Mouse (Mus musculus) layer of hippocampus, adult 9-11 months (tissue): Measurements from ENCODE around the gene Eef1akmt1.

Experiments
- DNase-seq: peaks from one replicate; pipeline ENCODE4 v3.0.0; 2022

Eef1akmt1 gene

DNA sequence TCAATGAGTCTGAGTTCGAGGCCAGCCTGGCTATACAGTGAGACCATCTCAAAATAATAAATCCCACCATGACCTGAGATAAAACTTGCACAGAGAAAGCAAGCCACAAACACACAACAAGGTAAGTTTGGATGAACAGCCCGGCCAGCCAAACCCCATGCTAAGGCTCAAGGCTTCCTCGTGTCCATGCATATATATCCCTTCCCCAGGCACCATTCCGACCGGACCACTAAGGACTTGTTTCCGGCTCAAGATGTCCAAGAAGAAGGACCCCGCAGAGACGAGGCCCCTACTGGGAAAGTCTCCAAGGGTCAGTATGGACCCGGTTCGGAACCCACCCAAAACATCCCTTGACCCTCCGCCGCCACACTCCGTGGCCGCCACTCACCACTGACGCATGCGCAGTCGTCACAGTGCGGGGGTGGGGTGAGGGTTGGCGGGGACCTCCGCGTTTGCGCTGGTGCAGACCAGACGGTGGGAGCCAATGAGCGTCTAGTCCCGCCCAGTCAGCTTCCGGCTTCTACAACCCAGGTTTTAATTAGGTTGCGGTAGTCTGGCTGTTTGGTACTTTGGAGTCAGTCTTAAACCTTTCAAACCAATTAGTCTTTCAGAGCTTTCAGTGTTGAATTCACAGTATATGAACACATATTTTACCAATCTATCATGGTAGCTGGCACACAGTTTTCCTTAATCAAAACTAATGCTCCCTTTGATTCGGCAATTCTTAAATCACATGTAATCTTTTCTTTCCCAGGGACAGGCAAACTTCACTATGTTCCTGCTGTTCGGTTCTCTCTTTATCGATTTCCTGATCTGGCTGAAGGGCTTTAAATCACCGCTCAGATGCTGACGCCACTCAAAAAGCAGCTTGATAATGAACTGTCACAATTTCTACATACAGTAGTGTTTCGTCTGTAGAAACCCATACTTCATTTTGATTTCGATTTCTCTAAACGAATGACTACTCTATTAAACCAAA lies at the start of gene Eef1akmt1:
TSS of gene Eef1akmt1 (minus strand) at position 458 of the 979 bp plus-strand sequence.
- DNase-seq, result peak; percentile 95

DNA sequence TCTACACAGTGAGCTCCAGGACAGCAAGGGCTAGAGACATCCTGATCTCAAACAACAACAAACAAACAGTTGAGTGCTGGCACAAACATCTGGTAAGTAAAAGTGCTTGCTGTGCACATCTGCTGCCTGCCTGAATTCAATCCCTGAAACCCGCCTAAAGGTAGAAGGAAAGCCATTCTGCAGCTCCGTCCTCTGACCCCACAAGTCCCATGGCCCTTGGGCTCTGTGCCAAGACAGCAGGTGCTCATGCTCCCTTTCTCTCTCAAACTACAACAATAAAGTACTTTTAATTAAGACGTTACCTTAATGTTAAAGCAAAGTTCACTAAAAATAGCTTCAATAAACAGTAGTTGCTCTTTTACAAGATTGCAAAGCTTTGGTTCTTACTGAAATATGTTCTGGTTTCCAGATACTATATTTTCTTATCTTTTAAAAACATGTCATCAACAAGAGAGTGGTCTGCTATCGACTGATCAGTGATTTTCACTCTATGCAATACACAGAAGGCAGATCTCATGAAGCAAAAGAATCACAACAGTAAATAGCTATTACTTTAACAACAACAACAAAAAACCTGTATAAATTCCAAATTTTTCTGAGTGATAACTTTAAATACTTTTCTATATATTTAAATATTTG lies 49.3 kb upstream of the Eef1akmt1 start:
- no peak for DNase-seq

DNA sequence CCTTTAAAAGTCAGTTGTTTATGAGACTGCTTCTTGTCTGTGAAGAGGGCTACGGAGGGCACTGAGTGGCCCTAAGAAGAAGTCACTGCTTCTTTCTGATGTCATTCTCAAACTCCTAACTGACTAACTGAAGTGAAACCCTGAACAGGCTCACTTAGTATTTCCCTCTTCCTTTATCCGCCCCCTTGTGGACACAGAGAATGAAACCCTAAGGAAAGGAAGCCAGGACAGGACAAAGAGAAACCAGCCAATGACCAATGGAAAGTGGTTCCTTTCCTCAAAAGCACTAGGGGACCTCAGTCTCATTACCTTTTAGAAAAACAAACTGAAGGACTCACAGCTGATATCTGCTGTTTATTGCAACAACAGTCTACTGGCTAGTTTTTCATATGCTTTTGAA lies 48.1 kb upstream of the Eef1akmt1 start:
- DNase-seq, result peak; percentile 18

DNA sequence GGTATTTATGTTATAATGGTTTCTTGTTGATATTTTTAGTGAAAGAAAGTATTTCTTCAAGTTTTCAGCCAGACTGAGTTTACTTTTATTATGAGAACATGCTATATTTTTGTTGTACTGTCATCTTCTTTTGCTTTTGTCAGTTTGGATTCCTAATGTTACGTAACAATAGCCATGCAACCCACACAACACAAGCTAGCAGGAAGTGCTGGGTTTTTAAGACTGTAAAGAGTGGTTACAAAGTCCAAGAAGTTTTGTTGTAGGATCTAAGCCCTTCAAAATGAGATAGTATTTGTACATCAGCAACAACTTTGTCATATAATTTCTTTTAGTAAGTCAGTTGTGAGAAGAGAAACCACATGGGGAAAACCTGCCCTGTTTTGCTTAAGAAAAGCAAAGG lies 46.3 kb upstream of the Eef1akmt1 start:
- no peak for DNase-seq

DNA sequence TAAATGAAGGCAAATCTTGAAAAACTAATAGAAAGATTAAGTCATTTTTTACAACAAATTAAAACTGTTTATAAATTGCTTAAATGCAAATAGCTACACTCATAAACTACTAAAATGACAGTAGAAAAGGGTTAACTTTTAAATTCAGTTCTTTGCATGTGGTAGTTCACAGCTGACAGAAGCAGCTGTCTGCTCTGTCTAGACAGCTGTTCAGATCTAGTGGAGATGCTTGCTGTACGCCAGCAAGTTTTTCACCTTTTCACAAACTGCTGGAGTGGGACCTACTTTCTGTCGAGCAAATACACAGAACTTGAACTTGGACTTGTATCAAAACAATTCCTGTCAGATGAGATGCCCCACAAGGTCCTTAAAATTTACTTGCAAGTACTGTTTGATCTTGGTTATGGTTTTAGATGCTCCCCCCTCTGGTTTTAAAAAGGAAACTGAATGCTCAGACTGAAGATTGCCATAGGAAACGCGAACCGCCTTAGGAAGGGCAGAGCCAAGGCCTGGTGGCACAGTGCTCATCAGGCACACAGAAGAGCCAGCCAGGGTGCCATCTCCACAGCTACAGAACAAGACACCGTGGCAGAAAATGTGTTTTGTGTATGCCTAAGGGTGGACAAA lies 45.0 kb upstream of the Eef1akmt1 start:
- no peak for DNase-seq

DNA sequence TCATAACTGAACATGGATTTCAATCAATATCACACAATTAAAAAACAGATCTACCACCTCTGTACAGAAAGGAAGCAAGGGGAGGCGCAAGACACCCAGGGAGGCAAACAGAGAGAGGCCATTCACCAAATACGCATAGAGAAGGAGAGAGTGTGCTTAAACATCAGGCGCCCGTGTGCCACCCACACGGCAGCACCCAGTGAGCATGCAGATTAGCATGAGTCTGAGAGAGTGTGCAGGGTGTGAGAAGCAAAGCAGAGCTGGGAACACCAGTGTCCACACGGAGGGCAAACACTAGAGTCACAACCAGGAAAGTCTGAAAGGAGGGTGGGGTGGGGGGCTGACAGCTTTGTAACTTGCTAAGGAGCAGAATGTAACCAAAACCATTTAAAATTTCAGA lies 44.4 kb upstream of the Eef1akmt1 start:
- no peak for DNase-seq

DNA sequence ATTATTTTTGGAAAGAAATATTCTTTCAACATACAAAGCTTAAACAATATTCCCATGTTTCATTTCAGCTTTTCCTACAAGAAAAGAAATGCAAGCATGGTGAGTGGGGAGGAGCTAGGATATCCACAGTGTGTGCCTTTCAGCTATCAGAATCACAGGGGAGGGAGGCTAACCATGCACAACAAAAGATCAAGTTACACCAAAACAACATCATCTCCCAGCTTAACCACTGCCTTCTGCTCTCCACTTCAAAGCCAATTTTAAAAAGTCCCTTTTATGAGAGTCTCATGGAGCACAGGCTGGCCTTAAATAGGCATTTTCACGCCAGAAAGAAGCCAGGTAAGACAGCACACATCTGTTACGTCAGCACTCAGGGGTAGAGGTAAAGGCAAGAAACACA lies 39.6 kb upstream of the Eef1akmt1 start:
- DNase-seq, result no peak

DNA sequence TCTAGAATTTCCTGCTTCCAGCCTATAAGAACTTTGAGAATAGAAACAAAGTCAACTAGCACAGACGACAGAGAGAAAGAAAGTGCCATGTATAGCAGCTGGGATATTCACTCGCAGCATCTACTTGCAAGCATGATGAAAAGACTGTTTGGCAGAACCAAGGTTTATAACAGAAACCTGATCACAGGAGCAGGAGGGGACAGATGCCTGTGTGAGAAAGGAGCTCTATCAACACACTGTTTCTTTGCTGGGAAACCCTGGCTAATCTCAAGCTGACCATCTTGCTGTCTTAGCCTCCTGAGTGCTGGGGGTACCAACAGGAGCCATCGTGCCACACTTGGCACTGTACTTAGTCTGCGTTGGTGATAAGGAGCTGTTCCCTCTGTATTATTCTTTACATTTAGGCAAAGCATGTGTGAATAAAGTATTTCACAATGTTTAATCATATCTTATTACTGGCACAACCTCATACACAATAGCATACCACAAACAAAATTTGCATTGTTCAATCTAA lies 38.5 kb upstream of the Eef1akmt1 start:
- no peak for DNase-seq

DNA sequence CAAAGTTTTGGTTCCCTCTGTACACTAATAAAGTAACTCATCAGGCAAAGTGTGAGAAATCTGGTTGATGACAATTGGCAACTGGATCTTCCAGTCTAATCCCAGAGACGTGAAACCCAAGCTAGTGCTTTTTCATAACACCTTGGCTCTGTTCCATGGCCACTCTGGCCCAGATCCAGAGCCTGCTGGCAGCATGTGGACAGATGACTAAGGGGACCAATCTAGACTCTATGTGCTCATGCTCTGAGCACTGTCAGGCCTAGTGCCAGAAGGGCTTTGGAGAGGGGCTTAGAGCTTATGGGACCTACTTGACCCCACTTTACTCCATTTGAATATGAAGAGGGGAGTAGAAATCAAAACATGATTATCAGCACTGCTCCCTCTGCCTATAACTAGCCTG lies 36.1 kb upstream of the Eef1akmt1 start:
- peak; percentile 82 for DNase-seq

DNA sequence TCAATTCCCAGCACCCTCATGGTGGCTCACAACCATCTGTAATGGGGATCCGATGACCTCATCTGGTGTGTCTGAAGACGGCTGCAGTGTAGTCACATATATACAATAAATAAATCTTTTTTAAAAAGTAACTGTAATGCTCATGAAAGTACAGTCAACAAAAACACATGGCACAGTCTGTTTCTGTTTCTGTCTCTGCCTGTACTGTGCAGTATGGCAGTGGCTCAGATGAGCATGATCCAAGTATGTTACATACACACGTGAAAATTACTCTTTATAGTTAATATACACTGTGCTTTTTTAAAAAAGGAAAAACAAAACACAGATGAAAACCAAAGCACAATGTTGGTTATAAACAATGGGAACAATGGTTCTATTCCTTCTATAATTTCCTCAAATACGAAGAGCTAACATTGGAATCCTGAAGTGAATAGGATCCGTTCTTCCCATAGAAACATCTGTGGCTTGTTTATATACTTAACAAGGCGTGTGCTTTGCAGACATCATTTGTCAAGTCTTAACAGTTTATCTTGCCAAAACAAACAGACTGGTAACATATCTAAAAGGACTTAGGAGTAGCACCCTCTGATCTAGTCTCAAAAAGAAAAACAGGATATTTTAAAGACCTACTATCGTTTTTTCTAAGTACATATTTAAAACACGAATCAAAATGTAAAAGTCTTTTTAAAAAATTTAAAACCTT lies 35.4 kb upstream of the Eef1akmt1 start:
- DNase-seq, result no peak

DNA sequence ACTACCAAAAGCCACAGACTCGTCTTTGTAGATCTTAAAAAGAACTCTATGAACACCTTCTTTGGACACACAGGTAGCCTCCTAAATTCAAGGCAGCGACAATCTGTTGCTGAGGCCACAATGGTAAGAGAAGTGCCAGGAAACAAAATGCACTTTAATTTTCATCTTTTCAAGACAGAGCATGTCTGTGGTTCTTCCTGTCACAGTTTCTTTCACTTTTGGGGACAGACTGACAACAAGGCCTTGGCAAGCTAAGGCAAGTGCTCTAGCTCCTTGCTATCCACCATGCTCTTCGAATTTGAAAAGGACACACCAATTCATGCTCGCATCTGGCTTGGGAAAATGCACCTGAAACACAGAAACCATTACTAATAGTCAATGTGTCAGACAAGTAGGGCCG lies 21.9 kb upstream of the Eef1akmt1 start:
- no peak for DNase-seq

DNA sequence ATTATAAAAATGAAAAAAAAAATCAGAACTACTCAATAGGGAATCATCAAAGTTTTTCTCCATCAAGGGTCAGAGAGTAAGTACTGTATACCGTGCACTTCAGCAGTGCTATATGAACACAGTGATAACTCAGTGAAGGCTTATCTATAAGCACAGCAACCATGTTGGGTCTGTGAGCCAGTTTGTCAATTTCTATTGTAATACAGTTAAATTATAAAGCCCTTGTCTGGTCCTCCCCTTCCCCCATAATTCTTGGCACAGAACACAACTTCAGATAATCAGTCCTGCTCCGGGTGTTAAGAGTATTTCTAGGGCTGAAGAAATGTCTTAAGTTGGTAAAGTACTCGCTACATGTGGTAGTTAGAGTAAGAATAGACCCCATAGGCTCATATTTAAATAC lies 20.4 kb upstream of the Eef1akmt1 start:
- DNase-seq, result no peak

DNA sequence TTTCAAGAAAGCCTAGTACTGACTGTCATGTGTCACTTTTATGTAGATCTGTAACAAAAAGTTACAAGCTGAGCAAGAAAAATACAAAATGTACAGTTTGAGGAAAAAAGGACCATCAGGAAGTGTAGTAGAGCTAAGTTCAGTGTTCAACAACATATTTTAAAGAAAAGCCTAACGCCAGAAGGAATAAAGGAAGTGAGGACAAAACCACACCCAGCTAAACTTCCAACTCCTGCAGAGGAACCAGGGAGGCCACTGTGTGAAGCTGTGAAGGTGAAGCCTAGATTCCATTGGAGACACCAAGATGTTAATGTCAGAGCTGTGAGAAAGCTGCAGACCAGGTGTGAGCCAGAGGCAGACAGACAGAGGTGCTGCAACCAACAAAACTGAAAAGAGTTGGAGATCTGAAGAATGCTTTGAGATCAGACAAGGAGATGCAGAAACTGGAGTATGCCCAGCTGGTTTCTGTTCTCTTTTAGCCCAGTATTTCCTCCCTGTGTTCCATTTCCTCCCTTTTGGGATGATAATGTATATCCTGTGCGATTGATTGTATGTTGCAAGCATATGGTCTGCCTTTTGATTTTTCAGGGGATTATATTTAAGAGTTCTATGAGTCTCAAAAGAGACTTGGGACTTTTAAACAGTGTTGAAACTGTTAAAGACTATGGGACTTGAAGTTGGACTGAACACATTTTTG lies 5.1 kb upstream of the Eef1akmt1 start:
- DNase-seq, result no peak

DNA sequence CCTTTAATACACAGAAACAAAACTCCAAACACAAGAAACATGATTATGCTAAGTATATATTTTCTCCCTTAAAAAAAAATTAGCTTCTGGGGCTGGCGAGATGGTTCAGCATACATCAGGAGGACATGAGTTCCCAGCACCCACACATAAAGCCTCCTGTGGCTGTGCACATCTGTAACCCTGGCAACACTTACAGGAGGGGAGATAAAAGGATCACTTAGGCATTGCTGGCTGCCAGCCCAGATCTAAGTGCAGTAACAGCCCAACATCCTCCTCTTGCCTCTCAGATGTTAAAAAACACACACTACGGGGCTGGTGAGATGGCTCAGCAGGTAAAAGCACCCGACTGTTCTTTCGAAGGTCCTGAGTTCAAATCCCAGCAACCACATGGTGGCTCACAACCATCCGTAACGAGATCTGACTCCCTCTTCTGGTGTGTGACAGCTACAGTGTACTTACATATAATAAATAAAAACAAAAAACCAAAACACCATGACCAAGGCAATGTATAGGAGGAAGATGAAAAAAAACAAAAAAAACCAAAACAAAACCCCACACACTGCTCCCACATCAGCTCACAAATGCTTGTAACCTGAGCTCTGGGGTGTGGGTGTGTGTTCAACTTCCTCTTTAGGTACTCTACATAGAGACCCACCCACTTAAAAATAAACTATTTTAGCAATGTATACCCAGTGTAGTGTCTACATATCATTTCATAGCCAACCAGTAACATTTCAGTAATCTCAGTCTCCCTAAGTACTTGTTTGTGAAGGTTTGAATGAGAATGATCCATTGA lies 3.6 kb upstream of the Eef1akmt1 start:
- DNase-seq, result no peak

DNA sequence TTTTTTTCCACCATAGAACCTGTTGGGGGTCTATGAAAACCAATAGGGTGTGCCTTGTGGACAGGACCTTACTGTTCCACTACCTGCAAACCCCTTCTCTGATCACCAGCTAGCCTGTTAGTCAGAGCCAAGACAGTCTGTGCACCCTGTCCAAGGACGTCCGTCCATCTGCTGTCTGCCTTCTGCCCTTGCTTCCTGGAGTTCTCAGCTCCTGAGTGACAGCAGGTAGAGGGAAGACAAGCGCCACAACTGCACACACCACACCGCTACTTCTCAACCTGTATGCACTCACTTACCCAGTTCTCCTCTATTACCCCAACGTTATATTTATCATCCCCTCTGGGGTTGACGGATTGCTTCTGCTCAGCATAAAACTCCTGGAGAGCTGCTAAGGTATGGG lies 5.8 kb downstream of the Eef1akmt1 start:
- no peak for DNase-seq

DNA sequence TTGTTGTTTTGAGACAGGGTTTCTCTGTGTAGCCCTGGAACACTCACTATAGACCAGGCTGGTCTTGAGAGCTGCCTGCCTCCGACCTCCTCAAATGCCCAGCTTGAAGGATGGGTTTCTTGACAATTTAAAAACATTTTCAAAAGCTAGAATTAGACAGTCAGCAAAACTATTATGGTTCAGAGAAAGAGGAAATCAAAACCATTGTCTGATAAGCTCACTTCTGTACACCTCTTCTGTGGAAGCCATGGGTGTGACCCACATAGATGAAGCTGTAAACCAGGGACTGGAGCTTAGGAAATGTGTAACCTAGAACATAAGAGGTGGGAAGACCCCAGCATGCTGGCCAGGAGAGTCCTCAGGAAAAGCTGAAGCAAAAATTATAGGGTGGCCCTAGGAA lies 14.5 kb downstream of the Eef1akmt1 start:
- DNase-seq, result no peak

DNA sequence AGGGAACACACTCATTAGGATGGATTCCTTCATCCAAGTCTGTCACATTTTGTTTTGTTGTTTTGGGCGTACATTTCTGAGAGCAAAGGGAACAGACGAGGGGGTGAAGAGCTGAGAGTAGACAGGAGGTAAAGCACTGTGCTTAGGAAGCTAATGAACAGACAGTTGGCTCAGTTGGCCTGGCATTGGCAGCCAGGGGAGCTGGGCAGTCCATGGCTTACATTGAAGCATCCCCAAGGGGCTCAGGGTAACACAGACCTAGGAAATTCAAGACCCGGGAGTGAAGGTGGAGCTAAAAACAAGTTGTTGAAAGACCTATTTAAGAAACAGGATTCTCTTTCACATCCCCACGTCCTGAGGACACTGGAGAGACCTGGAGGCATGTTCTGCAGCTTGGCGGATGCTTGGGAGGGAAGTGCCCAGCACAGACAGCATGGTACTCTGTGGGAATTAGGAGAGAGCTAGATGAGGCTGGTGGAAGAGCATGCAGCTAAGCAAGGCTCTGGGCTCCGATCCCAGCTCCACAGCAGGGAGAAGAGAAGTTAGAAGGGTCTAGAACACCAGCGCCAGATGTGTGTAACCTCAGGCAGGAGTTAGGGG lies 15.8 kb downstream of the Eef1akmt1 start:
- no peak for DNase-seq

DNA sequence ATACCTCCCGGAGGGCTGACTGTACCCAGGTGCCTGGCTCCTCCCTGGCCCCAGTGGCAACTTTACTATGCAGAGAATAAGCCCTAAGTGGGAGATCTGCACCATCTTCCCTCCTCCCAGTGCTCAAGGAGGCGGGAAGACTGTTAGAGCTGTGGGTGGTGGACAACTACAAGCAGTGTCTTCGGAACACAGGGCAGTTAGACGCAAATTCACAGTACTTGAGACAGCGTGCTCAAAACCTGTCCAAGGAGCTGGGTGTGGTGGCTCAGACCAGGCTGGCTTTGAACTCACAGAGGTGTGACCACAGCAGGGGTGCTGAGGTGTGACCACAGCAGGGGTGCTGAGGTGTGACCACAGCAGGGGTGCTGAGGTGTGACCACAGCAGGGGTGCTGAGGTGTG lies 17.0 kb downstream of the Eef1akmt1 start:
- no peak for DNase-seq

DNA sequence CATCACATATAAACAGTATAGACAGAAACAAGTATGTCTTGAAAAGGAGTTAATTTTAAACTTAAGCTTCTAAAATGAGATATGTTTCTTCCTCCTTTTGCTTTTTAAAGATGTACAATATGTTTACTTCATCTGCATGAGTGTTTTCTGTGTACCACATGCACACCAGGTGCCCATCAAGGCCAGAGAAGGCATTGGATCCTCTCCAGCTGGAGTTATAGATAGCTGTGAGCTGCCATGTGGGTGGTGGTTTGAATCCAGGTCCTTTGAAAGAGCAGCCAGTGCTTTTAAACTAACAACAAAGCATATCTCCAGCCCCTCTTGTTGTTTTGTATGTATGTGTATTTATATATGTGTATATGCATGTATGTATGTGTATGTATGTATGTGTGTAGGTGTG lies 18.5 kb downstream of the Eef1akmt1 start:
- no peak for DNase-seq

DNA sequence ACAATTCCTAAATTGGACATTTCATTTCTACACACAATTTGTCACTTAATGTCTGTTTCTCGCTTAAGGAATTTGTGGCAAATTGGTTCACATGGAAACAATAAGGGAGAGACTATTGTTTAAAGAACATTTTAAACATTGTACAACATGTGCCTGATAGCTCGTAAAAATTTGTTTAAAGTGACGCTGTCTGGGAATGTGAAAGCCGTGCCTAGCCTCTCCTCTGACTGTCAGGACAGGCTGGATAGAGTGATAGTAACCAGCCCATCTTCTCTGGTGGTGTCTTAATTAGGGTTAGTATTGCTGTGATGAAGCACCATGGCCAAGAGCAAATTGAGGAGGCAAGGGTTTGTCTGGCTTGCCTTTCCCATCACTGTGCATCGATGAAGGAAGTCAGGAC lies 24.4 kb downstream of the Eef1akmt1 start:
- DNase-seq, result no peak

DNA sequence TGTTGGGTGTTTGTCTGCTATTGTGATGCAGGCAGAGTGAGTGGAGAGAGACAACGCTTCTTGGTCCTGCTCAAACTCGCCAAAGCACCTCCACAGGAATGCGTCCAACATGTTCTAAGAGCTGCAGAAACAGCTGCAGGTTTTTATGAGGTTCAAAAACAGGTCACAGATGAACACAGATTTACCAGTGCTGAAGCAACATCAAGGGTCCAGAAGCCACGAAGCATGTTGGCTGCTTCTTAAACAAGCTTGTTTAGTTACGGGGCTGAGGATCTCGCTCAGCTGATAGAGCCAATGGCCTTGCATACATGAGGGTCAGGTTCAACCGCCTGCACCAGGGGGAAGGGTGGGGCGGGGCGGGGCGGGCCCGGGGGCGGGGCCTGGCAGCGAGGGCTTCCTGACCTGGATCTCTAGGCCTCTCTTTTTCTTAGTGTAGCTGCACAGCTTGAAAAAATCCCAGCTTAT lies 24.8 kb downstream of the Eef1akmt1 start:
- no peak for DNase-seq
